Mouse (Mus musculus): ENCODE measurements at regions not wholly inside any gene's neighbourhood (a gene's known extent, or its start where the extent isn't known, plus 50 kb on each side); places are given as distances from the start of the nearest gene placed in this dataset.
"Not testable (repeated sequence)": the region's sequence is repeated elsewhere in the genome, so short reads cannot be mapped to it uniquely, and the experiment has no call there.

- Histone ChIP-seq H3K4me3 (ENCODE audit: low read depth, low read length) (no peak overlapping the region), H3K27me3 (replicated peaks; ENCODE audit: insufficient read depth, low read length) (no peaks in the 10 kb centered on the region), H3K36me3 (ENCODE audit: insufficient read depth, low read length) (no peaks in the 10 kb centered on the region), H3K9me3 (ENCODE audit: low read length) (no peaks in the 10 kb centered on the region), H3K27ac (ENCODE audit: low read length) (no peak overlapping the region), H3K9ac (replicated peaks; ENCODE audit: low read depth) (no peak overlapping the region), H3K4me1 (ENCODE audit: insufficient read depth, low read depth, low read length) (no peaks in the 10 kb centered on the region), H3K4me2 (replicated peaks; ENCODE audit: low read depth, low read length) (no peak overlapping the region)
- DNase-seq (ENCODE audit: low spot score) (no peak), ATAC-seq (no peak)
- TF ChIP-seq CTCF (IDR thresholded peaks at IDR 0.05) (no peak), EP300 (IDR thresholded peaks at IDR 0.05) (no peak)
- 58% methylated on average over 11 of the region's 11 CpGs for WGBS
Observed at GRCm38 (mm10) chr14:53992712-53993286, 261.1 kb downstream of the Dad1 start.

GRCm38 (mm10) chr14:53991390-53991789, 262.5 kb downstream of the Dad1 start:
- DNase-seq (ENCODE audit: low spot score), result no peak
- Histone ChIP-seq H3K27me3 (replicated peaks; ENCODE audit: insufficient read depth, low read length) (no peaks in the 10 kb centered on the region), H3K4me2 (replicated peaks; ENCODE audit: low read depth, low read length) (no peak overlapping the region), H3K4me3 (ENCODE audit: low read depth, low read length) (no peak overlapping the region), H3K9me3 (ENCODE audit: low read length) (no peaks in the 10 kb centered on the region), H3K27ac (ENCODE audit: low read length) (no peak overlapping the region), H3K4me1 (ENCODE audit: insufficient read depth, low read depth, low read length) (no peaks in the 10 kb centered on the region), H3K36me3 (ENCODE audit: insufficient read depth, low read length) (no peaks in the 10 kb centered on the region), H3K9ac (replicated peaks; ENCODE audit: low read depth) (no peak overlapping the region)
- WGBS, result 23% methylated on average over 4 of the region's 4 CpGs
- TF ChIP-seq CTCF (IDR thresholded peaks at IDR 0.05) (no peak), EP300 (IDR thresholded peaks at IDR 0.05) (no peak)
- no peak for ATAC-seq

DNA sequence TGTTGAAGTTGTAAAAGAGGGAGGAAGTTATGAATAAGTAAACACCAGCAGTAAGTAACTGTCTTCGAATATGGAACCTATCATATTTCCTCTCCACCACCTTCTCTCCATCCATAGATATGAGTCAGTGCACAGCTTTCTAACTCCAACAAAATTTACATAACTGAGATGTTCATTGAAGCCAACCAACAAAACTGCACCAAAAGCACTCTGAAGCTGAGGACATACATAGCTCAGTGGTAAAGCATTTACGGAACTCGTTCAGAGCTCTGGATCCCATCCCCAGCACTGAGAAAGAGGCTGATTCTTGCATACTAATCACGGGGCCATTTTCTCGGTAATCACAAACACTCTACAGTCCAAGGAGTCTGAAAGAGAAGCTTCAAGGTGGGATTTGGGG, 273.1 kb downstream of the Dad1 start:
- Histone ChIP-seq H3K27ac (ENCODE audit: low read length) (no peak overlapping the region), H3K9me3 (ENCODE audit: low read length) (no peaks in the 10 kb centered on the region), H3K27me3 (replicated peaks; ENCODE audit: insufficient read depth, low read length) (no peaks in the 10 kb centered on the region), H3K4me3 (ENCODE audit: low read depth, low read length) (no peak overlapping the region), H3K9ac (replicated peaks; ENCODE audit: low read depth) (no peak overlapping the region), H3K36me3 (ENCODE audit: insufficient read depth, low read length) (no peaks in the 10 kb centered on the region), H3K4me1 (ENCODE audit: insufficient read depth, low read depth, low read length) (no peaks in the 10 kb centered on the region), H3K4me2 (replicated peaks; ENCODE audit: low read depth, low read length) (no peak overlapping the region)
- no peak for DNase-seq (ENCODE audit: low spot score)
- ATAC-seq, result no peak
- TF ChIP-seq CTCF (IDR thresholded peaks at IDR 0.05) (no peak), EP300 (IDR thresholded peaks at IDR 0.05) (no peak)
- WGBS, result 55% methylated on average over 5 of the region's 5 CpGs

GRCm38 (mm10) chr14:53961426-53961825, 292.5 kb downstream of the Dad1 start:
- H3K27me3 ChIP-seq (replicated peaks; ENCODE audit: insufficient read depth, low read length); H3K9me3 ChIP-seq (ENCODE audit: low read length); H3K9ac ChIP-seq (replicated peaks; ENCODE audit: low read depth); ATAC-seq; H3K27ac ChIP-seq (ENCODE audit: low read length); H3K4me2 ChIP-seq (replicated peaks; ENCODE audit: low read depth, low read length); H3K36me3 ChIP-seq (ENCODE audit: insufficient read depth, low read length); H3K4me1 ChIP-seq (ENCODE audit: insufficient read depth, low read depth, low read length); H3K4me3 ChIP-seq (ENCODE audit: low read depth, low read length); DNase-seq (ENCODE audit: low spot score): not testable (repeated sequence)
- whole genome bisulfite sequencing, result 71% methylated on average over 8 of the region's 11 CpGs

DNA sequence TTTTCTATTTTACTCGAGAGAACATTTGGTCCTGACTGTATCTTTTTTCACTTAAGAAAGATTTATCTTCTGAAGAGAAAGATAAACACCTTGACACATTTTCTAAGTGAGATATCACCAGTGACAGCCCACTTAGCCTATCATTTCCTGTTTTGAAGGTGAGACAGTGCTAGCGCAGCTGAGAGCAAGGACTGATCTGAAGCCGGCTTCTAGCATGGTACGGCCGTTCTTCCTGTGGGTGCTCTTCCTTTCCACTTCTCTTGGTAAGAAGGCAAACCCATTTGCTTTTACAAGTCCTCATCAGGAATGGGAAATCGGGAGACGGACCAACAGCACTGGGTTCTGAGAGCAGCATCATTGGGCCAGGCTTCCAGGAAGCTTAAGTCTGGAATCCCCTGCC, 293.1 kb downstream of the Dad1 start:
- H3K4me1 ChIP-seq (ENCODE audit: insufficient read depth, low read depth, low read length), result no peaks in the 10 kb centered on the region
- WGBS, result 28% methylated on average over 7 of the region's 7 CpGs
- no peak overlapping the region for H3K4me2 ChIP-seq (replicated peaks; ENCODE audit: low read depth, low read length)
- H3K9ac ChIP-seq (replicated peaks; ENCODE audit: low read depth), result no peak overlapping the region
- H3K9me3 ChIP-seq (ENCODE audit: low read length), result no peaks in the 10 kb centered on the region
- H3K27me3 ChIP-seq (replicated peaks; ENCODE audit: insufficient read depth, low read length), result no peaks in the 10 kb centered on the region
- H3K4me3 ChIP-seq (ENCODE audit: low read depth, low read length), result no peak overlapping the region
- TF ChIP-seq EP300 (IDR thresholded peaks at IDR 0.05) (no peak), CTCF (IDR thresholded peaks at IDR 0.05) (no peak)
- H3K27ac ChIP-seq (ENCODE audit: low read length), result no peak overlapping the region
- no peak for DNase-seq (ENCODE audit: low spot score)
- ATAC-seq, result no peak
- no peaks in the 10 kb centered on the region for H3K36me3 ChIP-seq (ENCODE audit: insufficient read depth, low read length)

GRCm38 (mm10) chr14:53935791-53936231, 318.1 kb downstream of the Dad1 start:
- ATAC-seq; H3K36me3 ChIP-seq (ENCODE audit: insufficient read depth, low read length); H3K4me1 ChIP-seq (ENCODE audit: insufficient read depth, low read depth, low read length); DNase-seq (ENCODE audit: low spot score); H3K4me3 ChIP-seq (ENCODE audit: low read depth, low read length); H3K9ac ChIP-seq (replicated peaks; ENCODE audit: low read depth); H3K9me3 ChIP-seq (ENCODE audit: low read length); H3K4me2 ChIP-seq (replicated peaks; ENCODE audit: low read depth, low read length); H3K27me3 ChIP-seq (replicated peaks; ENCODE audit: insufficient read depth, low read length); H3K27ac ChIP-seq (ENCODE audit: low read length): not testable (repeated sequence)
- 95% methylated on average over 22 of the region's 29 CpGs for WGBS

GRCm38 (mm10) chr14:53935336-53935735, 318.6 kb downstream of the Dad1 start:
- not testable (repeated sequence) for H3K4me3 ChIP-seq (ENCODE audit: low read depth, low read length); H3K9me3 ChIP-seq (ENCODE audit: low read length); H3K9ac ChIP-seq (replicated peaks; ENCODE audit: low read depth); H3K36me3 ChIP-seq (ENCODE audit: insufficient read depth, low read length); ATAC-seq; H3K27ac ChIP-seq (ENCODE audit: low read length); H3K4me2 ChIP-seq (replicated peaks; ENCODE audit: low read depth, low read length); H3K4me1 ChIP-seq (ENCODE audit: insufficient read depth, low read depth, low read length); H3K27me3 ChIP-seq (replicated peaks; ENCODE audit: insufficient read depth, low read length); DNase-seq (ENCODE audit: low spot score)
- 92% methylated on average over 6 of the region's 13 CpGs for WGBS

Measured in lung, postnatal 0 days (tissue).